Mouse (Mus musculus): ENCODE measurements around the gene Adh4. TPM values are rescaled to one million over a fixed set of nuclear protein-coding genes. Genes with fewer than 3 reads are reported as not detected.
A peak's percentile ranks its signal among the peaks of the same experiment; 100 is the strongest.
"Not testable (repeated sequence)": the region's sequence is repeated elsewhere in the genome, so short reads cannot be mapped to it uniquely, and the experiment has no call there.

The Adh4 gene
- polyA plus RNA-seq (2015; fragmentation: Nextera tagmentation; extraction: Ambion mirVana), result not detected in 2 replicates

DNA sequence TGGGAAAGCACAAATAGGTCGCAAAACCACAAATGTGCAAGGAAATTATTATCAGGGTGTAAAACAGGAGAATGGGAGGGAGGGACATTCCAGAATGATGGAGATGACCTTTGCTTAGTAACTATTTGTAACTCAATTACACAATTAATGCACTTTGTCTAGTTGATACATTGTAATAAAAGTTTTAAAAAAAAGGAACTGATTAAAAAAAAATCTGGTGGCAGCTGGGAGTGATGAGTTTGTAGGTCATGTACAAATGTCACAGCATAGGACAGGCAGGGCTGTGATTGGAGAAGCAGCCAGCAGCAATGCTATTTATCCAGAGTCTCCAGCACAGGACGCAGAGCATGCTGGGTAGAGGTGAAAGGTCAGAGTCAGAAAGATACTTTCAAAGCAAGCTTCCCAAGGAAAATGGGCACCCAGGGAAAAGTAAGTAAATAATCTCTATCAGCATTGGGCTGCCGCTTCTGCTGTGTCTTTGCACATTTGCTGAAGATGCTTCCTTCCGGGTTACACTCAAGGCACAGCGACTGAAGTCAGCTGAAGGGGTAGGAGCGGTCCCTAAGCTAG is at the start of gene Adh4:
Gene Adh4, plus strand, starts transcription at position 346 of the 570 bp plus-strand sequence.
- 91% methylated on average over 6 of the region's 6 CpGs for WGBS
- Histone ChIP-seq H3K9me3 (no peaks in the 10 kb centered on the region), H3K4me3 (no peak within 1 kb of the TSS), H3K4me1 (no peaks in the 10 kb centered on the region), H3K27me3 (no peaks in the 10 kb centered on the region), H3K9ac (replicated peaks) (no peak within 1 kb of the TSS), H3K4me2 (replicated peaks) (no peak within 1 kb of the TSS), H3K36me3 (no peaks in the 10 kb centered on the region), H3K27ac (replicated peaks) (no peak within 1 kb of the TSS)
- ATAC-seq (replicated peaks), result no peak

- 85% methylated on average over 2 of the region's 2 CpGs for WGBS
- Histone ChIP-seq H3K4me2 (replicated peaks) (no peak overlapping the region), H3K27ac (replicated peaks) (no peak overlapping the region), H3K9me3 (no peaks in the 10 kb centered on the region), H3K4me3 (no peak overlapping the region), H3K4me1 (no peaks in the 10 kb centered on the region), H3K36me3 (no peaks in the 10 kb centered on the region), H3K27me3 (no peaks in the 10 kb centered on the region), H3K9ac (replicated peaks) (no peak overlapping the region)
- ATAC-seq (replicated peaks), result no peak
Observed at GRCm38 (mm10) chr3:138366181-138366580, 49.1 kb upstream of the Adh4 start.

DNA sequence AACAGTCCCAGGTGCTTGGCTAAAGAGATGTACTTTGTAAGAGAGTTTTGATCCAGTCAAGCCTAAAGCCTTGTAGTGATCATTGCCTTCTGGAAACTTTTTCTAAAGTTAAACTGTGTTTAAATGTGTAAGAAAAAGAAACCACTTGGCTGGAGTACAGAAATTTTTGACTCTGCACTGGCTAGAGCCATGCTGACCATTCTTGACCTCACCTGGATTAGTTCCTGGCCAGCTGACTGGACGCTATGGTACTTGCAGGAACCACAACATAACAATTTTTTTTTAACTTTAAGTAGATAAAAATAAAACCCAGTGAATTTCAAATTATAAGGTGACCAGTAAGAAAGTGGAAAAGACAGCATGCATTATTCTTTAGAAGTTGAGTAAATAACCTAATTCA is 45.7 kb upstream of the Adh4 start:
- 94% methylated on average over 1 of the region's 1 CpGs for WGBS
- H3K27me3 ChIP-seq, result no peaks in the 10 kb centered on the region
- no peaks in the 10 kb centered on the region for H3K36me3 ChIP-seq
- no peak for ATAC-seq (replicated peaks)
- H3K9me3 ChIP-seq, result no peaks in the 10 kb centered on the region
- no peak overlapping the region for H3K4me2 ChIP-seq (replicated peaks)
- no peak overlapping the region for H3K4me3 ChIP-seq
- H3K9ac ChIP-seq (replicated peaks), result no peak overlapping the region
- no peak overlapping the region for H3K27ac ChIP-seq (replicated peaks)
- no peaks in the 10 kb centered on the region for H3K4me1 ChIP-seq

GRCm38 (mm10) chr3:138370289-138370688 is 45.0 kb upstream of the Adh4 start:
- H3K4me2 ChIP-seq (replicated peaks); H3K4me1 ChIP-seq; H3K27me3 ChIP-seq; H3K9me3 ChIP-seq; H3K4me3 ChIP-seq; H3K27ac ChIP-seq (replicated peaks); H3K9ac ChIP-seq (replicated peaks); H3K36me3 ChIP-seq; ATAC-seq (replicated peaks): not testable (repeated sequence)
- 89% methylated on average over 4 of the region's 4 CpGs for WGBS

DNA sequence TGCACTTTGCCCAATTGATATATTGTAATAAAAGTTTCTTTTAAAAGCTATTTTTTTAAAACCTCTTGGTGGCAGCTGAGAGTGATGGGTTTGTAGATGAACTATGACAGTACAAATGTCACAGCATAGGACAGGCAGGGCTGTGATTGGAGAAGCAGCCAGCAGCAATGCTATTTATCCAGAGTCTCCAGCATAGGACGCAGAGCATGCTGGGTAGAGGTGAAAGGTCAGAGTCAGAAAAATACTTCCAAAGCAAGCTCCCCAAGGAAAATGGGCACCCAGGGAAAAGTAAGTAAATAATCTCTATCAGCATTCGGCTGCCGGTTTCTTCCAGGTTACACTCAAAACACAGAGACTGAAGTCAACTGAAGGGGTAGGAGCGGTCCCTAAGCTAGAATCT is 41.3 kb upstream of the Adh4 start:
- Histone ChIP-seq H3K4me1 (no peaks in the 10 kb centered on the region), H3K27me3 (no peaks in the 10 kb centered on the region), H3K9ac (replicated peaks) (no peak overlapping the region), H3K9me3 (no peaks in the 10 kb centered on the region), H3K4me2 (replicated peaks) (no peak overlapping the region), H3K27ac (replicated peaks) (no peak overlapping the region), H3K36me3 (no peaks in the 10 kb centered on the region), H3K4me3 (no peak overlapping the region)
- ATAC-seq (replicated peaks), result no peak
- WGBS, result 87% methylated on average over 4 of the region's 4 CpGs

- 83% methylated on average over 2 of the region's 2 CpGs for WGBS
- Histone ChIP-seq H3K27ac (replicated peaks) (no peak overlapping the region), H3K36me3 (no peaks in the 10 kb centered on the region)
Observed at GRCm38 (mm10) chr3:138375148-138375547, 40.1 kb upstream of the Adh4 start.

GRCm38 (mm10) chr3:138381133-138381532 is 34.1 kb upstream of the Adh4 start:
- ATAC-seq (replicated peaks), result peak; percentile 48
- H3K27ac ChIP-seq (replicated peaks), result no peak overlapping the region
- H3K4me2 ChIP-seq (replicated peaks), result no peak overlapping the region
- H3K9ac ChIP-seq (replicated peaks), result no peak overlapping the region
- H3K9me3 ChIP-seq, result no peaks in the 10 kb centered on the region
- no peak overlapping the region for H3K4me3 ChIP-seq
- 8% methylated on average over 3 of the region's 3 CpGs for WGBS
- no peaks in the 10 kb centered on the region for H3K36me3 ChIP-seq
- peaks cover 5% of the 10 kb centered on the region; the same call in 1 of the 2 replicates for H3K4me1 ChIP-seq
- no peaks in the 10 kb centered on the region for H3K27me3 ChIP-seq

More at GRCm38 (mm10) chr3:138375148-138375547, 40.1 kb upstream of the Adh4 start:
- Histone ChIP-seq H3K4me1 (no peaks in the 10 kb centered on the region), H3K9me3 (no peaks in the 10 kb centered on the region), H3K27me3 (no peaks in the 10 kb centered on the region), H3K4me3 (no peak overlapping the region), H3K9ac (replicated peaks) (no peak overlapping the region), H3K4me2 (replicated peaks) (no peak overlapping the region)
- no peak for ATAC-seq (replicated peaks)

DNA sequence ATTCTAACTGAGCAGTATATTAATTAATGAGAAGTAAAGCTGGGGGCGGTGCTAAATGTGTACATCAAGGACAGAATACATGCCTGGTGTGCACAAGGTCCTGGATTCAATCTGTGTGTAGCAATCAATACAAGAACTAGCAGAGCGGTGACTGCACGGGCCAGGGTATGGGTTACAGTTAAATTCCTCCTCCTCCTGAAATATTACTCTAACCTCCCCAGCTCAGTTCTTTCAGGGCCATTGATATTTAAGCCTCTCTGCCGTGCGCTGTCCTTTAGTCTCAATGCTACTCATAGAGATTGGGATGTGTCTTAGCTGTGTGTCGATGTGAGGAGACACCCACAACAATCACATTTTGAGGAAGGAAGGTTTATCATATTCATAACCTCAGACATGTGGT is 28.1 kb upstream of the Adh4 start:
- Histone ChIP-seq H3K4me3 (no peak overlapping the region), H3K4me1 (no peaks in the 10 kb centered on the region), H3K9ac (replicated peaks) (no peak overlapping the region), H3K36me3 (no peaks in the 10 kb centered on the region), H3K27me3 (no peaks in the 10 kb centered on the region), H3K9me3 (no peaks in the 10 kb centered on the region), H3K4me2 (replicated peaks) (no peak overlapping the region), H3K27ac (replicated peaks) (no peak overlapping the region)
- 88% methylated on average over 6 of the region's 6 CpGs for WGBS
- ATAC-seq (replicated peaks), result no peak

- no peaks in the 10 kb centered on the region for H3K4me1 ChIP-seq
- no peaks in the 10 kb centered on the region for H3K36me3 ChIP-seq
- H3K9ac ChIP-seq (replicated peaks), result no peak overlapping the region
- ATAC-seq (replicated peaks), result no peak
- no peaks in the 10 kb centered on the region for H3K9me3 ChIP-seq
- no peak overlapping the region for H3K27ac ChIP-seq (replicated peaks)
- H3K27me3 ChIP-seq, result no peaks in the 10 kb centered on the region
- WGBS, result 77% methylated on average over 3 of the region's 3 CpGs
- H3K4me2 ChIP-seq (replicated peaks), result no peak overlapping the region
- no peak overlapping the region for H3K4me3 ChIP-seq
Observed at GRCm38 (mm10) chr3:138404872-138405271, 10.4 kb upstream of the Adh4 start.

GRCm38 (mm10) chr3:138405341-138405740 is 9.9 kb upstream of the Adh4 start:
- no peak overlapping the region for H3K27ac ChIP-seq (replicated peaks)
- no peak for ATAC-seq (replicated peaks)
- WGBS, result 49% methylated on average over 3 of the region's 3 CpGs

GRCm38 (mm10) chr3:138405840-138406239 is 9.4 kb upstream of the Adh4 start:
- Histone ChIP-seq H3K27ac (replicated peaks) (no peak overlapping the region), H3K4me3 (no peak overlapping the region), H3K4me1 (no peaks in the 10 kb centered on the region), H3K9me3 (no peaks in the 10 kb centered on the region), H3K9ac (replicated peaks) (no peak overlapping the region), H3K27me3 (no peaks in the 10 kb centered on the region), H3K36me3 (no peaks in the 10 kb centered on the region), H3K4me2 (replicated peaks) (no peak overlapping the region)
- ATAC-seq (replicated peaks), result no peak
- WGBS, result 89% methylated on average over 7 of the region's 7 CpGs

More at GRCm38 (mm10) chr3:138405341-138405740, 9.9 kb upstream of the Adh4 start:
- H3K9ac ChIP-seq (replicated peaks), result no peak overlapping the region
- H3K4me1 ChIP-seq, result no peaks in the 10 kb centered on the region
- H3K36me3 ChIP-seq, result no peaks in the 10 kb centered on the region
- no peaks in the 10 kb centered on the region for H3K9me3 ChIP-seq
- no peak overlapping the region for H3K4me3 ChIP-seq
- H3K27me3 ChIP-seq, result no peaks in the 10 kb centered on the region
- no peak overlapping the region for H3K4me2 ChIP-seq (replicated peaks)

GRCm38 (mm10) chr3:138407920-138408319 is 7.3 kb upstream of the Adh4 start:
- H3K27ac ChIP-seq (replicated peaks), result no peak overlapping the region
- 93% methylated on average over 1 of the region's 1 CpGs for WGBS
- no peaks in the 10 kb centered on the region for H3K36me3 ChIP-seq
- no peaks in the 10 kb centered on the region for H3K9me3 ChIP-seq
- no peak overlapping the region for H3K9ac ChIP-seq (replicated peaks)
- ATAC-seq (replicated peaks), result no peak
- no peak overlapping the region for H3K4me2 ChIP-seq (replicated peaks)
- H3K27me3 ChIP-seq, result no peaks in the 10 kb centered on the region
- no peaks in the 10 kb centered on the region for H3K4me1 ChIP-seq
- no peak overlapping the region for H3K4me3 ChIP-seq

DNA sequence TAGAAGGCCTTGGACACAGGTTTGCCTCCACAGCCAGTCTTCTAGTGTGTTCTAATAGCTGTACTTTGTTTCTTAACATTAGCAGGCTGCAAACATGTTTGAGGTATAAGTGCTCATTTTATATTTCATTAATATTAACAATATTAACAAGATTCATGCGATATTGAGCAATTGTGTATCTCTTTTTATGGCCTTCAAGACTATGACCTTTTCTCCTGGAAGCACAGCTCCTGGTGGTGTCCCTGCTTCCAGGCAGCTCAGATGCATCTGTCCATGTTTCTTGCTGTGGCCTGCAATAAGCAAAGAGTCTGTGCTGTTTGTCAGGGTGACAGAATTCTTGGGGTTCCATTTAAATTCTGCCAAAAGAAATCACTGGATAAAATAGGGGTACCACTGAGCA is 5.7 kb upstream of the Adh4 start:
- Histone ChIP-seq H3K4me1 (no peaks in the 10 kb centered on the region), H3K36me3 (no peaks in the 10 kb centered on the region), H3K4me2 (replicated peaks) (no peak overlapping the region), H3K27me3 (no peaks in the 10 kb centered on the region), H3K27ac (replicated peaks) (no peak overlapping the region), H3K4me3 (no peak overlapping the region), H3K9ac (replicated peaks) (no peak overlapping the region), H3K9me3 (no peaks in the 10 kb centered on the region)
- ATAC-seq (replicated peaks), result no peak
- 95% methylated on average over 1 of the region's 1 CpGs for WGBS

Data from forebrain, embryonic 15.5 days (tissue).